Mouse (Mus musculus): Measurements from ENCODE around the gene Slc12a7.

DNA sequence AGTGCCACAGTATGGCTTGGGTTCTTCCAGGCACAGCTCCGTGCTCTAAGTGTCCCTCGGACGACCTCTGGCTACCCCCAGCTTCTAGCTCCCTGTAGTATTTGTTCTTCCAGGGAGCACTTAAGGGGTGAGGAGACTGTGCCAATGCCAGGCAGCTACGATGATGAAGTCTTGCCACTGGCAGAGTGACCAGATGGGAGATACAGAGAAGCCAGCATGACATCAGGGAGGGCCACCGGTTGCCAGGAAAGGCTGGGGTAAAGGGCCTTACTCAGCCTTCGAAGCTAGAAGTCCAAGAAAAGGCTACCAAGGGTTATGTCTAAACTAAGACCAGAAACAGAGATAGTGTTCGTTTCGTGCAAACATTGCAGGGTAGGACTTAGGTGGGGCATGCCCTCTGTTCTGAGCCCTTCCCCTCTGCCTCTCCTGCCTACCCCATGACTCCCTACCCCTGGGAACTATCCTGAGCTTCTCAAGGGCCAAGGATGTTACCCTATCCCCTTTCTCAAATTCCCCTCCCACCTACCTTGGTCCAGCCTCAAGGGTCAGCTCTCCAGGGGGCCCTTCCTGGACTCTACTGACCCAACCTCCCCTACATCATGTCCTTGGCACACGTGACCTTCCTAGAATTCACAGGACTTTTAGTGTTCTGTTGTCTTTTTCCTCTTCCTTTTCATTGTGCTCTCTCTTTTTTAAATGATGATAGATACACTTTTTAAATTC lies 31.6 kb upstream of the Slc12a7 start:
- TF ChIP-seq POLR2A (IDR thresholded peaks at IDR 0.05; ENCODE audit: borderline replicate concordance, low read depth, low read length) (no peak), CTCF (IDR thresholded peaks at IDR 0.05; ENCODE audit: low read depth, low read length) (no peak)
